Mouse (Mus musculus) forebrain, embryonic 14.5 days (tissue): ENCODE measurements around the gene Eef1a2. TPM values are rescaled to one million over a fixed set of nuclear protein-coding genes. Genes with fewer than 3 reads are reported as not detected.

ENCODE experiments used
- ATAC-seq: fragments of 200-750 bp; cut with Nextera tagmentation; 2 replicates; pipeline ENCODE4 v1.8.0; 2017; ENCODE audit warnings: mild to moderate bottlenecking, moderate library complexity
- DNase-seq: peaks from one replicate; pipeline ENCODE4 v3.0.0-alpha.2; 2015; ENCODE audit warnings: low spot score
- H3K27ac ChIP-seq: fragments of 300-500 bp; sonication (generic); 2 replicates; pipeline ENCODE4 v1.5.1; 2014; ENCODE audit warnings: low read depth, mild to moderate bottlenecking, control low read depth, low read length, moderate library complexity
- H3K27me3 ChIP-seq: fragments of 300-500 bp; sonication (generic); replicated peaks from 2 replicates; pipeline ENCODE4 v1.6.1; 2014; ENCODE audit warnings: low read length, control low read depth, mixed read lengths; ENCODE audit not compliant: control insufficient read depth, insufficient read depth
- H3K36me3 ChIP-seq: fragments of 300-500 bp; sonication (generic); 2 replicates; pipeline ENCODE4 v1.6.1; 2014; ENCODE audit warnings: low read length, control low read depth; ENCODE audit not compliant: control insufficient read depth, insufficient read depth
- H3K4me1 ChIP-seq: fragments of 300-500 bp; sonication (generic); 2 replicates; pipeline ENCODE4 v1.6.1; 2014; ENCODE audit warnings: antibody characterized with exemption, low read length, control low read depth; ENCODE audit not compliant: control insufficient read depth, insufficient read depth
- H3K4me2 ChIP-seq: fragments of 300-500 bp; sonication (generic); 2 replicates; pipeline ENCODE4 v1.6.1; 2014; ENCODE audit warnings: mild to moderate bottlenecking, control low read depth, low read length
- H3K4me3 ChIP-seq: fragments of 300-500 bp; sonication (generic); 2 replicates; pipeline ENCODE4 v1.5.1; 2014; ENCODE audit warnings: low read depth, low read length, control low read depth
- H3K9ac ChIP-seq: fragments of 300-500 bp; sonication (generic); 2 replicates; pipeline ENCODE4 v1.6.1; 2014; ENCODE audit warnings: mild to moderate bottlenecking, low read length, control low read depth, moderate library complexity
- H3K9me3 ChIP-seq: fragments of 300-500 bp; sonication (generic); replicated peaks from 2 replicates; pipeline ENCODE4 v1.6.1; 2016; ENCODE audit warnings: low read length, control low read depth, mixed read lengths; ENCODE audit not compliant: control insufficient read depth
- WGBS: fragments of 180-500 bp; shearing (Covaris S2); extraction: QIAGEN DNeasy Blood & Tissue Kit; methylation state at CpG from one replicate; pipeline ENCODE4 v1.1.7; 2014; 5-methylcytosine and 5-hydroxymethylcytosine counted together
- polyA plus RNA-seq: library from polyadenylated mRNA; unstranded; fragments of >200 nt; fragmentation: Nextera tagmentation; extraction: Ambion mirVana; gene quantifications from 2 replicates; pipeline ENCODE4 v1.2.1, GENCODE M21; 2014

Eef1a2 gene
- polyA plus RNA-seq, 1 experiment from 2014 or later, result 5.1 TPM

DNA sequence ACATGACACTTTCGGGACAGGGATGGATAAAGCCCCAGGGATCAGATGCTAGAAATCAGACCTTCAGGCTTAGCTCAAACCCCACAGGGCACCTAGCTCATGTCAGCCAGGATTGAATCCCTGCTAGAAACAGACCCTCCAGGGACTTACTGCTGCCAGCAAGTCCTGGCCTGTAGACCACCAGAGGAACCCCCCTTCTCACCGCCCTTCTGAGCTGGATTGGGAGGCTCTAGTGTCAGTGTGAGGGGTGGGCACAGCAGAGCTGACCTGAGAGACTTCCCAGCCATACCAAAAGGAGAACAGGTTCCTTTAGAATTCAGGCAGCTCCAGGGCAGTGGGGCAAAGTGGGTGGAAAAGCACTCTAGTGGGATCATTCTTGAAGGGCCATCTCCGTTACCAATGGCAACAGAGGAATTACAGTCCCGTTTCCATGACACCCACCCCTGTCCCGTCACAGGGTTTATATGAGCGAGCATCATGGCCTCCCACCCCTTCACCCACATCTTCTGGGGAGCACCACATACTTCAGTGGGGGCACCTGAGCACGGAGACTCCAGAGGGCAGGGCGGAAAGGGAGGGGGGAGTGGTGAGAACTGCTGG is 43.0 kb downstream of the Eef1a2 start:
- H3K9me3 ChIP-seq, result no peaks in the 10 kb centered on the region
- no peaks in the 10 kb centered on the region for H3K27me3 ChIP-seq
- H3K9ac ChIP-seq, result no peak overlapping the region
- DNase-seq (peak; percentile 11), ATAC-seq (no peak)
- H3K4me2 ChIP-seq, result no peak overlapping the region
- H3K4me1 ChIP-seq, result peaks cover 12% of the 10 kb centered on the region
- H3K27ac ChIP-seq, result peak overlapping the region; percentile 1; the same call in 1 of the 2 replicates
- WGBS, result 62% methylated on average over 8 of the region's 8 CpGs
- H3K36me3 ChIP-seq, result peaks cover 9% of the 10 kb centered on the region
- H3K4me3 ChIP-seq, result no peak overlapping the region

DNA sequence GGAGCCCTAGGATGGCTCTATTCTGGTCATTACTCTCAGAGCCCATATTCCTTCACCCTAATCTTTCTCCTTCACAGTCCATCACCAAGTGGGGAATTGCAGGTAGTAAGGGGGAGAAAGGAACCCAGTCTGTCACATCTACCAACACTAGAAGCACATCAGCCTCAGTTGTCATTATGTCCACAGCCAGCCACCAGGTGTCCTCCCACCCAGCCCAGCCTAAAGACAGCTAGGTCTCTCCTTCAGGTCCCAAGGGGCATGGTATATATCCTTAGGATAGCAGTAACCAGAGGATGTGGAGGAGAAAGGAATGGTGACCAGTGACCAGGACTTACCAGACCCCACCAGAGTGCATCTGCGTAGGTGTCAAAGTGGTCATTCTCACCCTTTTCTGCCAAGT is 45.1 kb downstream of the Eef1a2 start:
- Histone ChIP-seq H3K4me3 (no peak overlapping the region), H3K27me3 (no peaks in the 10 kb centered on the region), H3K9ac (no peak overlapping the region), H3K9me3 (no peaks in the 10 kb centered on the region), H3K4me2 (no peak overlapping the region), H3K4me1 (peaks cover 6% of the 10 kb centered on the region; the same call in 1 of the 2 replicates), H3K36me3 (peaks cover 15% of the 10 kb centered on the region), H3K27ac (no peak overlapping the region)
- 96% methylated on average over 1 of the region's 1 CpGs for WGBS
- DNase-seq, result no peak
- ATAC-seq, result no peak

DNA sequence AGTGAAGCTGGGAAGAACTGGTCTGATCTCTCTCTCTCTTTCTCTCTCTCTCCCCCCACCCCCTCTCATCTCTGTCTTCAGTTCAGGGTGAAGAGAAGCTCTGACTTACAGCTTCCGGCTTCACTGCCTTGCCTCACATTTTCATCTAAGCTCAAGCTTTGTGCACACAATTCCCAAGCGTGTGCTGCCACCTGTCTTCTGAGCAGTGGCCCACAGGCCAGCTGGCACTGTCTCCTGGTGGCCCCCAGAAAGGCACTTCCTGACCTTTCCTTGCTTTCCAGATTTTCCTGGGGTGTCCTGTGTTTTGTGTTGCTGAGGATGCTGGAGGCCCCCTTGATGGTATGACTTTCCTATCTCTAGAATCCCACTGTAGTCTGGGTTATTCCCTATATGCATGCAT is 52.7 kb downstream of the Eef1a2 start:
- no peak overlapping the region for H3K4me3 ChIP-seq
- peaks cover 9% of the 10 kb centered on the region for H3K36me3 ChIP-seq
- no peak overlapping the region for H3K27ac ChIP-seq
- H3K9me3 ChIP-seq, result no peaks in the 10 kb centered on the region
- DNase-seq (no peak), ATAC-seq (no peak)
- no peak overlapping the region for H3K9ac ChIP-seq
- no peaks in the 10 kb centered on the region for H3K27me3 ChIP-seq
- H3K4me2 ChIP-seq, result no peak overlapping the region
- H3K4me1 ChIP-seq, result no peaks in the 10 kb centered on the region
- WGBS, result 61% methylated on average over 2 of the region's 2 CpGs

DNA sequence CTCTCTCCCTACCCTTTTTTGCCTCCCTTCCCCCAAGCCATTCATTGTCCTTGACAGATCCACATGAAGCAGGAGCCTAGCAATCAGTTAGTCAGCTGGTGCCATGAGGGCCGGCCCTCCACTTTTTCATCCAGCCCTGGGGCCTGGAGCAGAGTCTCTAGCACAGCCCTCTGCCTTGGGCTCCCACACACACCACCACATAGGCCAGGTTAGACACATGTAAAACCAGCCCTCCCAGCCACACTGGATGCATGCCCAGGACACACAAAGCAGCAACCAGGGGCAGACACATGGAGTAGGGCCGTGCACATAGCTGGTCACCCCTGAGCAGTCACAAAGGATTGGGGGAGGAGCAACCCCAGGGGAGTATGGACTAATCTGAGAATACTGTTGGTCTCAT is 54.7 kb downstream of the Eef1a2 start:
- H3K36me3 ChIP-seq, result peaks cover 3% of the 10 kb centered on the region; the same call in 1 of the 2 replicates
- H3K27me3 ChIP-seq, result no peaks in the 10 kb centered on the region
- 6% methylated on average over 2 of the region's 2 CpGs for WGBS
- H3K27ac ChIP-seq, result peak overlapping the region; percentile 6; the same call in 1 of the 2 replicates
- no peak overlapping the region for H3K4me3 ChIP-seq
- no peaks in the 10 kb centered on the region for H3K4me1 ChIP-seq
- ATAC-seq, result peak; percentile 58
- H3K9me3 ChIP-seq, result no peaks in the 10 kb centered on the region
- H3K4me2 ChIP-seq, result no peak overlapping the region
- no peak overlapping the region for H3K9ac ChIP-seq
- DNase-seq, result no peak

DNA sequence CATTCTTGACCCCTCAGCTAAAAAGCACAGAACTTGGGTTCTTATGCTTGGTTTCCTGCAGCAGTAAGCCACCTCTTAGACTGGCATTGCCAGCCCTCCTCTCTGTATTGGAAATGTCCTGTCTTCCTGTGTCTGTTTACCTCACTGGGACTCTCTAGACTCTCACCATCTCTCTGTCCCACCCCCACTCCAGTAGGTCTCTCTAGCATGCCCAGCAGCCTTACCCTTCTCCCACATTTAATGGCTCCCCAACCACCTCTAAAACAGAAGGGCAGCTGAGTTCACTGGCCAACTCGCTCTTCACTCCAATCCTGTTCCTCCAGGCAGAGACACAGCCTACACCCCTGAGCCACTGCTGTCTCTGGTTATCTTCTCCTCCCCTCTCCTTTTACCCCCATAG is 55.2 kb downstream of the Eef1a2 start:
- WGBS, result 73% methylated on average over 1 of the region's 1 CpGs
- no peak overlapping the region for H3K9ac ChIP-seq
- 0 out of 2 replicates have a peak, but pooled peaks have one; percentile 15 for ATAC-seq
- H3K4me3 ChIP-seq, result no peak overlapping the region
- H3K9me3 ChIP-seq, result no peaks in the 10 kb centered on the region
- no peaks in the 10 kb centered on the region for H3K4me1 ChIP-seq
- H3K27ac ChIP-seq, result no peak overlapping the region
- H3K4me2 ChIP-seq, result no peak overlapping the region
- H3K27me3 ChIP-seq, result no peaks in the 10 kb centered on the region
- no peak for DNase-seq
- H3K36me3 ChIP-seq, result peaks cover 3% of the 10 kb centered on the region; the same call in 1 of the 2 replicates

DNA sequence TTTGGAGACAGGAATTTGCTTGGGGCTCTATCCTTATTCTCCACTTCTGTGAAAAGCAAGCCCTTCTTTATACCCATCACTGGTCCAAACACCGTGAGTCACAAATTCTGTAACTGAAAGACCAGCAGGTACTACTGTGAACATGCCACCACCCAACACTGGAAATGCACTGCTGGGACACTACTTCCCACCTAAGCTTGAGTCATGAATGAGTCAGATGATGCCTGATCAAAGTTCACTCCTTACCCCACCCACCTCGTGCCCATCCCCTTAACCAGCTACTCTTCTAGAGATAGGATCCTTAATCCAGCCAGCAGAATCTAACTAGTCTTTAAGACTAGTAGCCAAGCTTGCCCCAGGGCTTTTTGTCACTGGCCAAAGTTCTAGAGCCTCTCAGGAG is 56.7 kb downstream of the Eef1a2 start:
- H3K36me3 ChIP-seq, result peaks cover 3% of the 10 kb centered on the region; the same call in 1 of the 2 replicates
- DNase-seq (no peak), ATAC-seq (no peak)
- H3K4me3 ChIP-seq, result no peak overlapping the region
- no peaks in the 10 kb centered on the region for H3K4me1 ChIP-seq
- no peak overlapping the region for H3K4me2 ChIP-seq
- WGBS, result 98% methylated on average over 2 of the region's 2 CpGs
- no peak overlapping the region for H3K27ac ChIP-seq
- H3K27me3 ChIP-seq, result no peaks in the 10 kb centered on the region
- no peak overlapping the region for H3K9ac ChIP-seq
- H3K9me3 ChIP-seq, result no peaks in the 10 kb centered on the region

Other genes starting within 250 kb of the Eef1a2 start
- 24.5 and 36.8 TPM in 2 replicates for gene Ythdf1, start 236.1 kb downstream of the Eef1a2 start, polyA plus RNA-seq
- gene Birc7, start 228.0 kb downstream of the Eef1a2 start, polyA plus RNA-seq, result not detected in 2 replicates
- 57.3 and 60.7 TPM in 2 replicates for gene Nkain4, start 202.3 kb downstream of the Eef1a2 start, polyA plus RNA-seq
- gene Arfgap1, start 189.8 kb downstream of the Eef1a2 start, polyA plus RNA-seq, result 71.7 and 85.4 TPM in 2 replicates
- gene Col20a1, start 170.5 kb downstream of the Eef1a2 start, polyA plus RNA-seq, result 0.07 and 0.10 TPM in 2 replicates
- 13.1 and 14.3 TPM in 2 replicates for gene Chrna4, start 113.5 kb downstream of the Eef1a2 start, polyA plus RNA-seq
- gene Kcnq2, start 21.7 kb downstream of the Eef1a2 start, polyA plus RNA-seq, result 22.8 and 31.2 TPM in 2 replicates
- 525 and 607 TPM in 2 replicates for gene Ppdpf, start 30.2 kb upstream of the Eef1a2 start, polyA plus RNA-seq
- gene Ptk6, start 45.8 kb upstream of the Eef1a2 start, polyA plus RNA-seq, result not detected in 2 replicates
- gene Srms, start 56.2 kb upstream of the Eef1a2 start, polyA plus RNA-seq, result 0.16 and 0.25 TPM in 2 replicates
- 0.21 and 0.44 TPM in 2 replicates for gene Fndc11, start 63.0 kb upstream of the Eef1a2 start, polyA plus RNA-seq
- gene Helz2, start 85.0 kb upstream of the Eef1a2 start, polyA plus RNA-seq, result 0.33 and 0.41 TPM in 2 replicates
- 19.2 and 21.5 TPM in 2 replicates for gene Gmeb2, start 131.0 kb upstream of the Eef1a2 start, polyA plus RNA-seq
- gene Stmn3, start 157.5 kb upstream of the Eef1a2 start, polyA plus RNA-seq, result 1,166 and 1,263 TPM in 2 replicates
- 37.0 and 40.7 TPM in 2 replicates for gene Rtel1, start 162.7 kb upstream of the Eef1a2 start, polyA plus RNA-seq
- gene Zgpat, start 207.9 kb upstream of the Eef1a2 start, polyA plus RNA-seq, result 44.6 and 55.6 TPM in 2 replicates
- 58.6 and 63.5 TPM in 2 replicates for gene Arfrp1, start 208.4 kb upstream of the Eef1a2 start, polyA plus RNA-seq
- gene Lime1, start 223.1 kb upstream of the Eef1a2 start, polyA plus RNA-seq, result 27.4 and 30.3 TPM in 2 replicates